Mouse (Mus musculus): ENCODE data around the gene Plin3.

DNA sequence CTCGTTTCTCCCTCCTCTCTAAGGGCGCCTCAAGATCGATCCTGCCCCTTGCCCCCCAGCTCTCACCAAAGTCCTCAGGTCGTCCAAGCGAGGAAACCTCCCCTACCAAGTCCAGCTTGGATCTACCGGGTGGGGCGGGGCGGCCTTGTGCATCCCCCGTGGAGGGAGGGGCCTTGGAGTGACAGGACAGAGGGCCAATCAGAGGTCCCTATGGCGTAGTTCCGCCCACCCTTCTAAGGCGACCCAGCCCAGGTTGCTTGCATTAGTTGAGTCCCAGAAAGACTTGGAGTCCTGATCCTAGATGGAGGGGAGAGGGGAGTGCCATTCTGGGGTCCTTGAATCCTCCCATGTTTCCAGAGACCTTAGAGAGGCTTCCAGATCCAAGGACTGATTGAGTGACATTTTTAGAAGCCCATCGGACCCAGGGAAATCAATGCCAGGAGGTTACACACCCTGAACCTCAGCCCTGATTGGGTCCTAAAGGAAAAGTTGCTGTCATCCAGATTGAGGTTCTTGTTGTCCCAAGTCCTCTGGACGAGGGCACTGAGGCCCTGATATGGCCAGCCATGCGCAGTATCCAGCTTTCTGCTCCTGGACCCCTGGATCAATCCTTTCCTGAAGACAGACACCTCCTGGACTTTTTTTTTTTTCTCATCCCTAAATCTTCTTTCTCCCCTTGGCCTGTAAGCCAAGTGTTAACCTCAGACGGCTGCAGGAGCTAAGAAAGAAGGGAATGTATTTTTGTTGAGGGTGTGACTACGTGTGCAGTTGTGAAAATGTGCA, 2.1 kb downstream of the Plin3 start:
- TF ChIP-seq CTCF (IDR thresholded peaks at IDR 0.05; ENCODE audit: extremely low read depth, insufficient read depth, low read length), result no peak
- 0 out of 2 replicates have a peak, but pooled peaks have one; percentile 29 for TF ChIP-seq POLR2A (IDR thresholded peaks at IDR 0.05; ENCODE audit: extremely low read depth, insufficient read depth, low read length)
